ENCODE assay signal across 23 mouse cellular contexts in the genomic region with DNA sequence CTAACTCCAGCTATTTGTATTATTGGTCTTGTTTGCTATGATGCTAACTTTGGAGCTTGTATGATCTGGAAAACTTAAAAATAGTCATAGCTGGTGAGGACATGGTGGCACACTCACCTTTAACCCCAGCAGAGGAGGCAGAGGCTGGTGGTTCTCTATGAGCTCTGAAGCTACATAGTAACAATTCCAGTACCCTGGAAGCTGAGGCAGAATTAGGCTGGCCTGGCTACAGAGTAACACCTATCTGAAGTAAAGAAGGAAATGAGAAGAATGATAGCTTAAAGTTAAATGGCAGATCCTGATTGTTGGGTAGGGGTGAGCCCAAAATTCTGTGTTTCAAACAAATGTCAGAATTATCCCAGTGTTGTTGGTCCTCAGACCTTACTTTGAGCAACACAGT. TPM values are rescaled to one million over a fixed set of nuclear protein-coding genes. Genes with fewer than 3 reads are reported as not detected.
"Had no signal": no experiment of that assay in that cellular context is flagged by ENCODE, and none has a peak within 500 bp of the region (broad histone marks: within the 10 kb centered on the region; RNA-seq: fewer than 3 reads in every experiment).

No protein-coding gene starts in this region.

- DNase-seq: heart, postnatal 10 days; heart, postnatal 36 days; heart, postnatal 4 days; kidney, adult 11 months; kidney, adult 18-20 months; kidney, adult 2 months; kidney, adult 8-10 months; kidney, adult 9 months; kidney, postnatal 10 days; kidney, postnatal 14 days; kidney, postnatal 25 days; kidney, postnatal 36 days; kidney, postnatal 4 days; layer of hippocampus, adult 9-11 months; layer of hippocampus, postnatal 36 days had no signal

RNA-seq across cellular contexts. Expression of a gene that starts 20.4 kb away (rescaled TPM):
- total RNA-seq: heart, postnatal 10 days; heart, postnatal 25 days; heart, postnatal 36 days; heart, postnatal 4 days; hematopoietic stem cell, adult 5-6 weeks; layer of hippocampus, adult 18-20 months; layer of hippocampus, adult 2 months; layer of hippocampus, postnatal 10 days; layer of hippocampus, postnatal 14 days; layer of hippocampus, postnatal 25 days; layer of hippocampus, postnatal 36 days; left cerebral cortex, adult 18-20 months had no signal
